Mouse (Mus musculus) thymus, adult 2 months (tissue): ENCODE data around the gene Lamtor5. TPM values are rescaled to one million over a fixed set of nuclear protein-coding genes. Genes with fewer than 3 reads are reported as not detected.
A peak's percentile ranks its signal among the peaks of the same experiment; 100 is the strongest.

Source experiments
- DNase-seq: peaks from one replicate; pipeline ENCODE4 v3.0.0; 2021
- H3K27ac ChIP-seq: fragments of 200-500 bp; 2 replicates; pipeline ENCODE4 v1.5.1; 2012; ENCODE audit warnings: low read length, control low read depth; ENCODE audit not compliant: control insufficient read depth, insufficient read depth
- H3K27me3 ChIP-seq: fragments of 200-500 bp; 2 replicates; pipeline ENCODE4 v1.6.1; 2012; ENCODE audit warnings: mild to moderate bottlenecking, low read length, moderate library complexity, mixed read lengths; ENCODE audit not compliant: control insufficient read depth, insufficient read depth
- H3K36me3 ChIP-seq: fragments of 200-500 bp; 2 replicates; pipeline ENCODE4 v1.6.1; 2012; ENCODE audit warnings: mild to moderate bottlenecking, low read length, moderate library complexity; ENCODE audit not compliant: control insufficient read depth, insufficient read depth
- H3K4me1 ChIP-seq: fragments of 200-500 bp; replicated peaks from 2 replicates; pipeline ENCODE4 v1.6.1; 2012; ENCODE audit warnings: low read length; ENCODE audit not compliant: control insufficient read depth, insufficient read depth
- H3K4me3 ChIP-seq: fragments of 200-500 bp; 2 replicates; pipeline ENCODE4 v1.5.1; 2012; ENCODE audit warnings: mild to moderate bottlenecking, low read length, control low read depth, moderate library complexity; ENCODE audit not compliant: control insufficient read depth, insufficient read depth
- CTCF ChIP-seq: fragments of 200-500 bp; IDR thresholded peaks from 2 replicates; pipeline ENCODE4 v1.5.1; 2012; ENCODE audit warnings: mild to moderate bottlenecking, control low read depth, low read length, moderate library complexity, borderline replicate concordance; ENCODE audit not compliant: control insufficient read depth, poor library complexity, insufficient read depth; ENCODE audit errors: extremely low read depth
- POLR2A ChIP-seq: fragments of 200-500 bp; IDR thresholded peaks from 2 replicates; pipeline ENCODE4 v1.6.1; 2012; ENCODE audit warnings: mild to moderate bottlenecking, low read length, control low read depth, moderate library complexity; ENCODE audit not compliant: control insufficient read depth, poor library complexity, insufficient read depth; ENCODE audit errors: extremely low read depth
- WGBS: fragments of 180-500 bp; shearing (Covaris S2); methylation state at CpG from one replicate; pipeline ENCODE4 v1.1.7; 2018; 5-methylcytosine and 5-hydroxymethylcytosine counted together
- polyA plus RNA-seq: library from polyadenylated mRNA; depleted of rRNA; stranded (reverse); fragments of >200 nt; gene quantifications from 2 replicates; pipeline ENCODE4 v1.2.3, GENCODE M21; 2012; rRNA removed

Gene Lamtor5
- polyA plus RNA-seq, 1 experiment, result 126 TPM

- Histone ChIP-seq H3K27me3 (no peaks in the 10 kb centered on the region), H3K36me3 (peaks cover 6% of the 10 kb centered on the region), H3K27ac (peak overlapping the region; percentile 15; the same call in 1 of the 2 replicates), H3K4me1 (peaks cover 24% of the 10 kb centered on the region), H3K4me3 (peak overlapping the region; percentile 85)
- TF ChIP-seq CTCF, result no peak
- TF ChIP-seq POLR2A, result no peak
- no peak for DNase-seq
- 1% methylated on average over 75 of the region's 75 CpGs for WGBS
Measured at GRCm38 (mm10) chr3:107332127-107332959, 53.7 kb downstream of the Lamtor5 start.

GRCm38 (mm10) chr3:107332960-107333380, 54.3 kb downstream of the Lamtor5 start:
- Histone ChIP-seq H3K27ac (peak overlapping the region; percentile 85), H3K36me3 (peaks cover 6% of the 10 kb centered on the region), H3K4me1 (peaks cover 24% of the 10 kb centered on the region), H3K4me3 (peak overlapping the region; percentile 85), H3K27me3 (no peaks in the 10 kb centered on the region)
- TF ChIP-seq CTCF (no peak; the same call in 1 of the 2 replicates), POLR2A (no peak; the same call in 1 of the 2 replicates)
- DNase-seq, result peak; percentile 91
- under 1% methylated on average over 37 of the region's 37 CpGs for WGBS

Other genes starting within 250 kb of the Lamtor5 start
- 151 and 202 TPM in 2 replicates for gene Kcna3, start 242.7 kb upstream of the Lamtor5 start, polyA plus RNA-seq
- gene Kcna2, start 177.7 kb upstream of the Lamtor5 start, polyA plus RNA-seq, result 5.6 and 7.0 TPM in 2 replicates
- not detected in 2 replicates for gene Kcna10, start 95.8 kb upstream of the Lamtor5 start, polyA plus RNA-seq
- gene Cym, start 57.1 kb upstream of the Lamtor5 start, polyA plus RNA-seq, result 0.64 and 0.85 TPM in 2 replicates
- gene A630076J17Rik, start 48.2 kb upstream of the Lamtor5 start, polyA plus RNA-seq, result 0.53 and 0.54 TPM in 2 replicates
- gene Prok1, start 39.2 kb upstream of the Lamtor5 start, polyA plus RNA-seq, result 0.10 and 0.70 TPM in 2 replicates
- 0.11 and 0.20 TPM in 2 replicates for gene Slc16a4, start 12.4 kb downstream of the Lamtor5 start, polyA plus RNA-seq
- 16.4 and 20.9 TPM in 2 replicates for gene Rbm15, start 54.8 kb downstream of the Lamtor5 start, polyA plus RNA-seq
- gene Kcnc4, start 180.7 kb downstream of the Lamtor5 start, polyA plus RNA-seq, result 0.31 and 0.43 TPM in 2 replicates
- 0.46 and 0.53 TPM in 2 replicates for gene Slc6a17, start 239.2 kb downstream of the Lamtor5 start, polyA plus RNA-seq